Mouse (Mus musculus): ENCODE data around the gene Mfsd13b.
"Not testable (repeated sequence)": the region's sequence is repeated elsewhere in the genome, so short reads cannot be mapped to it uniquely, and the experiment has no call there.

The Mfsd13b gene

DNA sequence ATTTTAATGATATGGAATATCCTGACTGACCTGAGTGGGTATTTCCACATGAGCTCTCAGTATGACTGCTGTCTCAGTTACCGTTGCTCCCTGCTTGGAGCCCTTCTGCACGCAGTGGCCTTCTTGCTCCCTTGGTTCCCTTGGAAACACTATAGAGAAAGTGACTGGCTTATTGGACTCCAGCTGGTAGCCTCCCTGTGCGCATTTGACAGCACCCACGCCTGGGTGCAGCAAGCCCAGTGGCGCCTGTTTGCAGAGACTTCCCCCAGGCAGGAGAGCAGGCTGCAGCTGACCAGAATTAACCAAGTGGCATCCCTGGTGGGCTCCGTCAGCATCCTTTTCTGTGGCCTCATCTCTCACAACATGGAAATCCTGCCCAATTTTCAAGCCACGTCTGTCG lies 8.9 kb downstream of the Mfsd13b start:
- no peak for DNase-seq

DNA sequence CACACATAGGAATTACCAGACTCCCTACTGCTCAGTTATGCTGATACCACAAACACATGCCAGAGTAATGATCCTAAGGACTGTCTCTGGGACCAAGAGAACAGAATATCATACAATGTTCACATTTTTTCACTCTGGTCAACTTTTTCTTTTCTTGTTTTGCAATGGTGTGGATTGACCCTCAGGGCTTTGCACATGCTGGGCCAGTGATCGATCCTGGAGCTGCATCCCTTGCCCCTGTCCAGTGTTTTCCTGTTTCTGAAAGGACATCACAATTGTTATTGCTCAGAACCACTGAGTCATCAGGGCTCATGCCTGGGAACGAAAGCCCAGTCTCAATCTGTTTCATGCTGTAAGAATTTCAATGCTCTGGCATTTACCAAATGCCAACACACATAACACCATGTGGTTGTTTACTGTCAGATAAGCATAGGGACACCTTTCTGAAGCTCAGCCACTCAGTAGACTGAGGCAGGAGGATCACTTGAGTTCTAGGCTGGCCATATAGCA lies 16.8 kb downstream of the Mfsd13b start:
- no peak for DNase-seq

DNA sequence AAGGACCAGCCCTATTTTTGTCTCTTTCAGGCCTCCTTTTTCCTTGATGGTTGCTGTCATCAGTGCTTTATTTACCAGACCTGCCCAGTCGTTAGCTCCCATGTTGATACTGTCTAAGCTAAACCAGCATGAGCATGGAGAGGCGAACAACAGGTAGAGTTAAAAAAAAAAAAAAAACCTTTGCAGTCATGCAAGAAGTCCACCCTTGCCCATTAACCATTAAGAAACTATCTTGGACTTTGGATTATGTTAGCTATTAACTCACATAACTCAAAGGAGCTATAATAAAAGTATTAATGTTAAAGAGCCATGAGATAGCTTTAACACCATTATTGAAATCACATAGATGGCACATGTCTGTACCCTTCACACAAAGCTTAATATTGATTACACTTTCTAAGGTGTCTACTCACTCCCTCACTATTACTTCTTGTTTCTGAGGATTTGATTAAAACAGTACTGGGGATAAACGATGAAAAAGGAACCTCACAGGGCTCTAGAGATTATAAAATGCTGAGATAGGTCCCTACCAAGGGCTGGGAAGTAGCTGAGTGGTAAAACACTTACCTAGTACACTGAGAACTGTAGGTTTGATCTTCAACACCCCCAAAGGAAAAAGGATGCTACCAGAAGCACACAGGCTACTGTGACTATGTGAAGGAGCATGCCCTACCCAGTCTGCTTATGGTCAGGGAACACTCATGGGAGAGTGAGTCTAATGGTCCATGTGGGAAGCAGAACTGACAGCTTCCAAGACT lies 17.9 kb downstream of the Mfsd13b start:
- no peak for DNase-seq

DNA sequence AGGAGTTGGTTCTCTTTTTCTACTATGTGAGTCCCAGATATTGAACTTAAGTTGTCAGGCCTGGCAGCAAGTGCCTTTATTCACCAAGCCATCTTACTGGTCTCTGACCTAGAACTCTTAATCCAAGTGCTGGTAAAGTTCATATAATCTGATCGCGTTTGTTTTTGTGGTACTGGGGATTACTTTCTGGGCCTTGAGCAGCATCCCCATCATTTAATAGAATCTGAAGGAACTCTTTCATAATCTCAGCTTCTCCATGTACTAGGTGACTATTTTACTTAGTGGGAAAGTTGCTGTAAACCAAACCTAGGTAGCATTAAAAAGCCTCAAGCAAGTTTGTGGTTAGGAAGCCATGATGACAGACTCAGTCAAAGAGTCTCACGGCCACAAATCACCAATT lies 19.6 kb downstream of the Mfsd13b start:
- DNase-seq = no peak

DNA sequence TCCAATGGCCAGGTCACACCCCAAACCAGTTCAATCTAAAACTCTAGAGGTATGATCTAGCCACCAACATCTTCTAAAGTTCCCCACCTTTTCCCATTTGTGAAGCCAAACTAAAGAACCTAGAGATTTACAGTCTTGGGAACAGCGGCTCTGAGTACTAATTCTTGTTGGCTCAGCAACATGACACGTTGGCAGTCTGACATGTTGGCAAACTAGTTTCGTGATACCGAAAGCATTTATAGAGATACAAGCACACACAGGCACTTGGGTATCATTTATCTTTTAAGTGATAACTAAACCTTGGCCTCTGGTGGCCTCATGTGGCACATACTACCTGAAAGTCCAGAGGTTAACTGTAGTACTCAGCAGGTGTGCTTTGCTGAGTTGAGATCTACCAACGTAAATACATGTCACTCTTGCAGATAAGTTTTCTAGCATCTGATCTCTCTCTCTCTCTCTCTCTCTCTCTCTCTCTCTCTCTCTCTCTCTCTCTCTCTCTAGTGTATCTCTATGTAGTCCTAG lies 20.2 kb downstream of the Mfsd13b start:
- DNase-seq = no peak

DNA sequence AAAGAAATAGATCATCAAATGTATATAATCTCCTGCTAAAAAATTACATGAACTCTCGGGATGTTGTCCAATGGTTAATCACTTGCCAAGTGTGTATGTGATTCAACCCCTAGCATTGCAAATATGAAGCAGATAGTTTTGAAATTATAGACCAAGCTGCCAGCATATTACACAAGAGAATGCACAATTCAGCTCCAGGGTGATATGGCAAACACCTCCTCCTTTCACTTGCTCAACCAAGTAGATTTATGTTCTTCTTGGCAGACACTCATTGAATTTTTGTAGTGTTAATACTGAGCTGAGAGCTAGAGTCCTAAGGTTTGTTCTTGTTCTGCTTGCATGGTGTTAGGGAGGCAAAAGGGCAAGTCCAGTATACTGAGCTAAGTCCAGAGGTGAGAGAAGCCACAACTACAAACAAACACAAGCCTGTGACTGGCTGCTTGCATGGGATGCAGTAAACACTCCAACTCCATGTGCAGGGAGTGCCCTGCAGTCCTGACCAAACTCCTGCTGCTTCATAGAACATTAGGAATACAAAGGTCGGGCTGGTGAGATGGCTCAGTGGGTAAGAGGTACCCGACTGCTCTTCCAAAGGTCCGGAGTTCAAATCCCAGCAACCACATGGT lies 21.6 kb downstream of the Mfsd13b start:
- no peak for DNase-seq

DNA sequence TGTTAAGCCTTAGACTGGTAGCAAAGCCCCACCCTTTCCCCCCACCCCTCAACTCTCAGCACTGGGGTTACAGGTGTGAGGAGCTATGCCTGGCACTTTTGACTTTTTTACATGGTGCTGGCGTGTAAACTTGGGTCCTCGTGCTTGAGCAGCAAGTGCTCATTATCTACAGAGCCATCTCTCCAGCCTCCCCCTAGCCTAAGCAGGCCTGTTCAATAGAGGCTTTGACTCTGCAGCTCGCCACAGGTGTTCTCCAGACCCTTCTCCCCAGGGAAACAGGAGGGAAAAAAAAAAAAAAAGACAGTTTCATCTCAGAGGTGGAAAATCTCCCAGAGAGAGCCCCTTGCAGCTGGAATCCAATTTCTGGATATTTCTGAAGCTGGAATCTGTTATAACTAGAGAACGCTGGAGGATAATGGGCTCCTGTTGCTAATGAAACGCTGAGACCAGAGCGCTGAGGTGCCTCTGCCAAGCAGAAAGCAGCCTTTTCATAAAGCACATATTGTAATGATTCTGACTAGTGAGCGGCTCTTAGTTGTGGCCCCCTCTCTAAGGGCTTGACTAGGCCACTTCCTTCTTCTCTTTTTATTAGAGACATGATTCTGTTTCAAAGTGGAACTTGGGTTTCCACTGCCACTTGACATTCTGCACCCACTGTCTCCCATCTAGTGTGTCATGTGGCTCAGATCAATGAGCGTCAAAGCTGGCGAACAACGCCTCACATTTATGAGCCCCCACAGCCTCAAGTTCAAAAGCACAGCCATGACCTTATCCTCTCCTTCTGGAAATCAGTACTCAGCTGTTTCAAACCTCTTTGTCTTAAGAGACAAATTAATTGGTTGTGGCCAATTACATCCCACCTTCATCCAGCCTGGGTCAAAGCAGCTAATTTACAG lies 29.7 kb downstream of the Mfsd13b start:
- DNase-seq = no peak

DNA sequence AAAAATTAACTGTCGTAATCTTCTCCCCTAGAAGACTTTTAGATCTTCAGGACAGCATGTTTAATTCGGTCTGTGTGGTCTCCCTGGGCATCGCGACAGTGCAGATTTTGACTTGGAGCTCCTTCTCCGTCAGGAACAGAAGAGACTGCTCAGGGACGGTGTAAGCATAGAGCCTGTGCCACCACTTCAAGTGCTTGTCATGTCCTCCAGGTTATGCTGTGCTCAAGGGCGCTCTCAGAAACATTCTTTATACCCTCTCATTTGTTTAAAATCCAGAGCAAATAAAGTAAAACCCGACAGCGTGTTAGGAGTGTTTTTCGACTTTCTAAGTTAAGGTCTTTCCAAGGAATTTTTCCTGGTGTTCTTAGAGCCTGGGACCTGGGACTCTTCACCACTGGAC lies 32.2 kb downstream of the Mfsd13b start:
- DNase-seq = no peak

DNA sequence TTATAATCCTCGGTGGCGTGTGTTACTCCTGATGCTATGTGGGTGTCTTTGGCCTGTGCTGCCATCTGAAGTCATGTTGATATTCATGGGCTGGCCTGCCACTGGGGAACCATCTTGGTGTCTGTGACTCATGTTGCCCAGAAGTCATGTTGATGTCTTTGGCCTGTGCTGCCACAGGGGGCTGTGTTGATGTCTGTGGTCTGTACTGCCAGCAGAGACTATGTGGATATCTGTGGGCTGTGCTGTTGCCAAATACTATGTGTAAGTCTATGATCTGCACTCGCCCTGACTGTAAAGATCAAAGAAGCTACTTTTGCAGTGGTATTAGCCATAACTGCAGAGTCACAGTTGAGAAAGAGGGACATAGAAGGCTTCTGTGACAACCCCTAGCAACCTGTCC lies 36.5 kb downstream of the Mfsd13b start:
- no peak for DNase-seq

DNA sequence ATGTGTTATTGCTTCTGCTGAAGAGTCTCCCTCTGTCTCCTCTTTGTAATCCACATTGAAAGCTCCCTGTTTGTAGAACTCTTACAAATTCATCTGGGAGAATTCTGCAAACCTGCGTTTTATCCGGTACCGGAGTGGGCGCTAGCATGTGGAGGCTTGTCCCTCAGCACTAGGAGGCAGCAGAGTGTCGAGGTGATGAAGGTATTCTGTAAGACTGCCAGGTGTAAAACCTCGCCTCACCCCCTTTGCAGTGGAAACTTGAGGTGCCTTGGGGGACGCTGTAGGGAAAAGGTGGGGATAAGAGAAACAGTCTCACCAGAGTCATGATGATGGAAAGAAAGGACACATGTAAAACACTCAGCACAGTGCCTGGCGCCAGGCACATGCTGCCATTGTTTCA lies 38.0 kb downstream of the Mfsd13b start:
- DNase-seq = peak; percentile 32

DNA sequence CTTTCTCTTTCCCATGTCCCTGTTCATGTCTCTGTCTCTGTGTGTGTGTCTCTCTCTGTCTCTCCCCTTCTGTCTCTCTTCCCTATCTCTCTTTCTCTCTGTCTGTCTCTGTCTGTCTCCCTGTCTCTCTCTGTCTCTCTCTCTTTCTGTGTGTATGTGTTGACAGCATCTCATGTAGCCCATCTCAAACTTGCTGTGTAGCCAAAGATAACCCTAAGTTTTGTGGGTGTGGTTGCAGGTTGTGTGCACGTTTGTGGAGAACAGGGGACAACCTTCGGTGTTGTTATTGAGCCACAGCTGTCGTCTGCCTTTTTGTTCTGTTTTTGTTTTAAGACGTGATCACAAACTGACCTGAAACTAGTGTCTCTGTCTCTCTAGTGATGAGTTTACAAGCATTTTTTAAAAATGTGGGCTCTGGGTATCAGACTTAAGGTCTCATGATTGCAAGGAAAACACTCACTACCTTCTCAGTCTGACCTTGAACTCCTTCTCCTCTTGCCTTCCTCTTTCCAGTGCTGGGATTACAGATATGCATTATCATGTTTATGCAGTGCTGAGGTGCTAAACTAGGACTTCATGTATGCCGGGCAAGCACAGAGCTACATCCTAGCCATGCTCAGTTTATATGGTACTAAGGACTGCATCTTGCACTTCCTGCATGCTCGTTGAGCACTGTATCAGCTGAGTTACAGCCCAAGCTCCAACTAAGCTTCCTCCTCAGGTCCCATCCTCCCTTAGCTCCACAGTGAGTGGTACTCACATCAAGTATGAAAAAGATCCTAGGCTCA lies 43.1 kb downstream of the Mfsd13b start:
- no peak for DNase-seq

DNA sequence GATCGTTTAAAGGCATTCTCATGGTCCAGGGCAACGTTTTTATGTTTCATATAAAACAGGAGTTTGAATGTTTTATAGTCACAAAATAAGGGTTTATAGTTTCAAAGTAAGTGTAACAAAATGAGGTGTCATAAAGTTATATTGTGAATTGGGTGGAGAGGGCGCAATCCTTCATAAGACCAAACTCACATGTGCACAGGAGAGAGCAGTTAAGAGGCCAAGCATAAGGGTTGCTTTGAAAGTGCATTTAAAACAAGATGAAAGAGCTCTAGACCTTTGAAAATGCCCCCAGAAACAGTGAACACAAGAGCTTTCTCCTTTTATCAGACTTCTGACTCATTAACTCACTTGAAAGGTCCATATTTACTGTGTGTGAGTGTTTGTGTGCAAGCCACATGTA lies 44.0 kb downstream of the Mfsd13b start:
- no peak for DNase-seq

DNA sequence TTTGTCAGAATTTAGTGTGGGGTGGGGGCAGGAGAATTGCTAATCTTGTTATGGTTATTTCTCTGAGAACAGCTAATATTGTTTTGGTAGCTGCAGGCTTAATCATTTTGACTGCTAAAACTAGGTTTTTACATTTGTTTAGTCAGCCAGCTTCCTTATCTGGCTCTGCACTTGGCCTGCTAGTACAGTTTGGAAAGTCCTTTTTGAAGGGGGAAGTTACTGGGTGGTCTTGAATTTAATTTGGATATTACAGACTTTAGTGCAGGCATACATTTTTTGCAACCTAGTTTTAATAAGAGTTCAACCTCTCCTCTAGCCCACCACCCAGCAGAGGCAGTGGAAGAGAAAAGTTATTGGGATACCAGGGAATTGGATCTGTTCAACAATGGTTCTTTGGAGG lies 47.6 kb downstream of the Mfsd13b start:
- not testable (repeated sequence) for DNase-seq

DNA sequence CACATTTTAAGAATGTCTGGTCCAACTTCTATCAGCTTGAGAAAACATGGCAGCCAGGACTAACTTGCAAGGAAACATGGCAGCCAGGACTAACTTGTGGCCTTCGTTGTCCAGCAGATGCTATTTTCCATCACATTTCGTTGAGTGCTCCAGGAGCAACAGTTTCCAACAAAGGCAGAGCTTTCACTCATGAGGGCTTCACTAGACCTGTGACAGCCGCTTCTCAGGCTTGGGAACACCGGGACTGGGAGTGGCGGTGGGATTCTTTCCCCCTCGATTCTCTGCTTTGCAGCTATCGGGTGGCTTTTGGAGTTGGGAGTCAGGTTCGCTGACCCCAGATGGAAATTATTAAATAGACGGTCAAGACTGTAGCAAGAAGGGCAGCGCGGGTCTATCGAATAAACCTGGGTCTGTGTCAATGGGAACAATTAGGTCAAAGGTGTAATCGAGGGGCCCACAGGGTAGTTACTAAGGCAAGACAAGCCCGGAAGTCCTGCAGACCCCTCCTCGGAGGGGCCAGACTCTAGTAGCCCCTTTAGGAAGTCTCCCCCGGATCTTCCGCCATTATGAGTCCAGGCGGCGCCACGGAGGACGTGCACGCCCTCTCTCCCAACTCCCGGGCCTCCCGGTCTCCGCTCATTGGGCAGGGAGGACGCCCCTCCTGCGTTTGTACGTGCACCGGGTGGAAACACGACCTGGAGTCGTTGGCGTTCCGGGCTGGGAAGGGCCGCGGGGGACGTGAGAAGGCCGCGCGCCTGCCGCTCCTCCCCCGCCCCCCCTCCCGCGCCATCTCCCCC lies 51.7 kb downstream of the Mfsd13b start, which contains the start of gene Mettl9:
Gene Mettl9 (plus strand): TSS at position 590 of the 797 bp plus-strand sequence.
- DNase-seq = peak; percentile 94

DNA sequence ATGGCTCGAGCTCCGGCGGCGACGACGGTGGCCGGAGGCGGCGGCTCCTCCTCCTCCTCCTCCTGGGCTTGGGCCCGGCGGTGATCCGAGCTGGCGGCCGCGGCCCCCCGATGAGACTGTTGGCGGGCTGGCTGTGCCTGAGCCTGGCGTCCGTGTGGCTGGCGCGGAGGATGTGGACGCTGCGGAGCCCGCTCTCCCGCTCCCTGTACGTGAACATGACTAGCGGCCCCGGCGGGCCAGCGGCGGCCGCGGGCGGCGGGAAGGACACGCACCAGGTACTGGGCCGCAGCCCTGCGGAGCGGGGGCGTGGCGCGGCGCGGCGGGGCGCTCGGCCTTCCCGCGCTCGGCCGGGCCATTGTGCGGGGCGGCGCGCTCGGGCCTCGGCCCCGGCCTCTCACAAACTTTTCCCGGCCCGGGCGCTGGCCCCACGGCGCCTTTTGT lies 52.4 kb downstream of the Mfsd13b start:
- DNase-seq = no peak

DNA sequence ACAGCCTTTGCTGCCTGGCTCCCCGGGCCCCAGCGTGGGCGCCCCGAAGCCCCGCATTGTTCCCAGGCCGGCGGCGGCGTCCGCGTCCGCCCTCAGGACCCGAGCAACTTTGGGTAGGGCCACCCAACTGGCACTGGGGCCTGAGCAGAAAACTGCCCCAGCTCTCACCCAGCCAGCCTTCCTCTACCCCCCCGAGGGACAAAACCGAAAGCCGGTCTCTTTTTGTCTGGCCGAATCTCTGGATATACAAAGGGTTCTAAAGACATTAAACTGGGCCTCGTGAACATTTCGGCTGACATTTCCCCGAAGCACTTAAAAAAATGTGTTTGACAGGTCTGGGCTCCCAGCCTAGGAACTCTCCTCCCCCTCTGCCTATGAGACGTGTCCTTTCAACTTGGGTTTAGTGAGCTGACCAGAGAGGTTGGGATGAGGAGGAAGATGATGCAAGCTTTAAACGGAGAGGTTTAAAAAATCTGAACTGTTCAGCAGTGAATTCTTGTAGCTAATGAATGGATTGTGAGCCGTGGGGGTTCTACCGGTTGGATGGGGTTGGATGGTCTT lies 52.9 kb downstream of the Mfsd13b start:
- DNase-seq = no peak

DNA sequence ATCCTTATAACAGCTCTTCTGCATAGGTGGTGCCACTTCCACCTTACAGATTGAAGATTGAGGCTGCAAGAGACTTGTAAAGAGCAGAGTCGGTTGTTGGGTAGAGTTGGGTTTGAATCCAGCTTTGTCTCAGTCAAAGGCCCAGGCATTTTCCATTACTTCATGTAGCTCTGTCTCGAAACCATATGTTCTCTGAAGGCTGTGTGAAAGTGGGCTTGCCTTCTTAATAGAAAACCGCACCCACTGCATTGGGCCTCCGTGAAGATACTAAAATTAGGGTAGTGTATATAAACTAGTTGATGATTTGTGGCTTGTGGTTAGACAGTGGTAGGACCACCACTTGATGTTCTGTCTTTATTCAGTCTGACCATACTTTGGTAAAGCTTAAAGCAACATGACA lies 58.3 kb downstream of the Mfsd13b start:
- DNase-seq = no peak

DNA sequence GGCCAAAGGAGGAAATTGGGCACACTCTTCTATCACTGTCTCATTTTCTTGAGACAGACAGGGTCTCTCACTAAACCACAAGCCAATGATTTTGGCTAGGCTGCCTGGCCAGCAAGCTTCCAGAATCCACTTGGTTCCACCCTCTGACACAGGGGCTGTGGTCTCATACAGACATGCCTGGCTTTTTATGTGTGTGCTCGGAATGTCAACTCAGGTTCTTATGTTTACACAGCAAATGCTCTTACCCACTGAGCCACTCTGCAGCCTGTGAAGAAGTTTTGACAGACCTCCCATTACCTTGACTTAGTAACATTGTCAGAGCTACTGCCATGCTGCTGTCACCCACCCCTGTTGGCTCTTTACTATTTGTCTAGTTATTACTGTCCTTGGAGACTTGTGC lies 59.7 kb downstream of the Mfsd13b start:
- DNase-seq = no peak

DNA sequence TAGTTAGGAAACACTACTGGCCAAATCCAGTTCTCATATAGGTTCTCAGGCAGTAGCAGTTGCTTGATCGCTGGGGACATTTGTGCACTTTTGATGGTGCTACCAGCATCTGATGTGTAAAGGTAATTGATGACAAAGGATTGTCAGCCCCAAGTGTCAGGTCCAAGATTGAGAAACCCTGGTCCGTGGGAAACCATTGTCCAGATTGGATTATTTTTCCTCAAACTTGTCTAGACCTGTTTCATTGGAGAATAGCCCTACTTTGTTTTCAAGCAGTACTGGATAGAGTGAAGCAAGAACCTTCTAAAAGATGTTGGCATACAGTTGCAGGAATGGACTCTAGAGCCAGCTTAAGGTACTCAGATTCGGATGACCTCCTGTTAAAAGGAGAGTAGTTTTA lies 60.7 kb downstream of the Mfsd13b start:
- DNase-seq = no peak

DNA sequence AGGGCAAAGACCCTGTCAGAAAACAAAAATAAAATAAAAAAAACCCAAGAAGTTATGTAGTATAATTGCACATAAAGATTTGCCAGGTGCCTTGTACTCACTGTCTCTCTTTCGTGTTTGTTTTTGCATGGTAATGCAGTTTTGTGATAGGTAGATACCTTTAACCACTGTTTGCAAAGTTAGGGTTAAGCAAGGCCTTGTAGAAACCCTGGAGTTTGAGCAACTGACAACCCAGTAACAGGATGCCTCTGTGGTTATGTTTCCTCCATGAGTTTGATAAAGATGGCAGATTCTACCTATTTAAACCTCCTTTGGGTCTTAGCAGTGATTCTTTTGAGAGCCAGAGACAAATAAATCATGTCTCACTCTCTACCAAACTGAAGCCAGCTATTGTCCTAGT lies 61.2 kb downstream of the Mfsd13b start:
- no peak for DNase-seq

DNA sequence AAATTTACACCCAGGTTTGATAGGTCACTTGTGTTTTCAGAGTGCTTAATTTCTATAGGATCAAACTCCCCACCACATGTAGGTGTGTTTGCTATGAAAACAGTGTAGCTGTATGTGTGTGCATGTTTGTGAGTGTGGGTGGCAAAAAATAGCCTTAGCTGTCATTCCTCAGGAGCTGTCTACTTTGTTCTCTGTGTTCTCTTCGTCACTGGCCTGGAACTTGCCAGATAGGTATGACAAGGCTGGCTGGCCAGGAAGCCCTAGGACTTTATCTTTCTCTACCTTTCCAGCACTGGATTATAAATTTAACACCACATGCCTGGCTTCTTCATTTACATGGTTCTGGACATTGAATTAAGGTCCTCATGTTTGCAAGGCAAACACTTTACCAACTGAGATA lies 61.9 kb downstream of the Mfsd13b start:
- DNase-seq = no peak
